Mouse (Mus musculus) liver, adult 2 months (tissue): ENCODE measurements around the gene Exoc3l4. TPM values are rescaled to one million over a fixed set of nuclear protein-coding genes. Genes with fewer than 3 reads are reported as not detected.
A peak's percentile ranks its signal among the peaks of the same experiment; 100 is the strongest.

Experiments
- DNase-seq: peaks from one replicate; pipeline ENCODE4 v3.0.0-alpha.2; 2011; ENCODE audit warnings: low read depth, low spot score; ENCODE audit errors: extremely low read depth
- H3K27ac ChIP-seq: fragments of 200-500 bp; replicated peaks from 2 replicates; pipeline ENCODE4 v1.5.1; 2012; ENCODE audit warnings: low read depth, mild to moderate bottlenecking, control low read depth, inconsistent platforms, low read length; ENCODE audit not compliant: insufficient read depth
- H3K27me3 ChIP-seq: fragments of 200-500 bp; 2 replicates; pipeline ENCODE4 v1.6.1; 2012; ENCODE audit warnings: mild to moderate bottlenecking, moderate library complexity, low read length, inconsistent platforms; ENCODE audit not compliant: control insufficient read depth, insufficient read depth
- H3K36me3 ChIP-seq: fragments of 200-500 bp; 2 replicates; pipeline ENCODE4 v1.6.1; 2012; ENCODE audit warnings: low read length, inconsistent platforms; ENCODE audit not compliant: control insufficient read depth, insufficient read depth
- H3K4me1 ChIP-seq: fragments of 200-500 bp; 2 replicates; pipeline ENCODE4 v1.6.1; 2011; ENCODE audit warnings: low read length; ENCODE audit not compliant: control insufficient read depth, insufficient read depth
- H3K4me3 ChIP-seq: fragments of 200-500 bp; 2 replicates; pipeline ENCODE4 v1.5.1; 2011; ENCODE audit warnings: low read depth, mild to moderate bottlenecking, control low read depth, low read length, moderate library complexity; ENCODE audit not compliant: insufficient read depth
- H3K79me2 ChIP-seq: fragments of 200-500 bp; 2 replicates; pipeline ENCODE4 v1.6.1; 2012; ENCODE audit warnings: inconsistent platforms, mild to moderate bottlenecking, low read length, moderate library complexity; ENCODE audit not compliant: control insufficient read depth, insufficient read depth
- H3K9ac ChIP-seq: fragments of 200-500 bp; 2 replicates; pipeline ENCODE4 v1.6.1; 2012; ENCODE audit warnings: low read depth, mild to moderate bottlenecking, control low read depth, inconsistent platforms, low read length
- CTCF ChIP-seq: fragments of 200-500 bp; IDR thresholded peaks from 2 replicates; pipeline ENCODE4 v1.5.1; 2011; ENCODE audit warnings: low read depth, low read length, control low read depth
- POLR2A ChIP-seq: fragments of 200-500 bp; IDR thresholded peaks from 2 replicates; pipeline ENCODE4 v1.6.1; 2011; ENCODE audit warnings: low read length, control low read depth; ENCODE audit not compliant: insufficient read depth; ENCODE audit errors: extremely low read depth
- WGBS: fragments of 180-500 bp; shearing (Covaris S2); methylation state at CpG from one replicate; pipeline ENCODE4 v1.1.7; 2018; 5-methylcytosine and 5-hydroxymethylcytosine counted together
- polyA plus RNA-seq: library from polyadenylated mRNA; depleted of rRNA; stranded (reverse); fragments of >200 nt; gene quantifications from 2 replicates; pipeline ENCODE4 v1.2.3, GENCODE M21; 2012
- total RNA-seq: library from RNA; depleted of rRNA; stranded (reverse); fragments of >200 nt; gene quantifications from 2 replicates; pipeline ENCODE4 v1.2.3, GENCODE M21; 2014

The Exoc3l4 gene
- total and polyA plus RNA-seq, 2 experiments = 1.0 to 3.4 TPM

- no peaks in the 10 kb centered on the region for H3K27me3 ChIP-seq
- no peaks in the 10 kb centered on the region for H3K79me2 ChIP-seq
- TF ChIP-seq CTCF = peak; percentile 92
- TF ChIP-seq POLR2A = no peak
- 24% methylated on average over 15 of the region's 15 CpGs for WGBS
- H3K4me1 ChIP-seq = no peaks in the 10 kb centered on the region
- H3K36me3 ChIP-seq = no peaks in the 10 kb centered on the region
- H3K9ac ChIP-seq = no peak overlapping the region
- H3K4me3 ChIP-seq = no peak overlapping the region
- DNase-seq = peak; percentile 58
- no peak overlapping the region for H3K27ac ChIP-seq
Observed at GRCm38 (mm10) chr12:111425258-111425657, 8.4 kb downstream of the Exoc3l4 start.

- Histone ChIP-seq H3K27me3 (no peaks in the 10 kb centered on the region), H3K79me2 (no peaks in the 10 kb centered on the region), H3K27ac (no peak overlapping the region), H3K36me3 (no peaks in the 10 kb centered on the region), H3K4me3 (no peak overlapping the region), H3K9ac (no peak overlapping the region), H3K4me1 (peaks cover 2% of the 10 kb centered on the region; the same call in 1 of the 2 replicates)
- DNase-seq = peak; percentile 50
- TF ChIP-seq POLR2A (no peak), CTCF (peak; percentile 98)
- 37% methylated on average over 29 of the region's 29 CpGs for WGBS
Observed at GRCm38 (mm10) chr12:111425789-111426460, 9.1 kb downstream of the Exoc3l4 start.

DNA sequence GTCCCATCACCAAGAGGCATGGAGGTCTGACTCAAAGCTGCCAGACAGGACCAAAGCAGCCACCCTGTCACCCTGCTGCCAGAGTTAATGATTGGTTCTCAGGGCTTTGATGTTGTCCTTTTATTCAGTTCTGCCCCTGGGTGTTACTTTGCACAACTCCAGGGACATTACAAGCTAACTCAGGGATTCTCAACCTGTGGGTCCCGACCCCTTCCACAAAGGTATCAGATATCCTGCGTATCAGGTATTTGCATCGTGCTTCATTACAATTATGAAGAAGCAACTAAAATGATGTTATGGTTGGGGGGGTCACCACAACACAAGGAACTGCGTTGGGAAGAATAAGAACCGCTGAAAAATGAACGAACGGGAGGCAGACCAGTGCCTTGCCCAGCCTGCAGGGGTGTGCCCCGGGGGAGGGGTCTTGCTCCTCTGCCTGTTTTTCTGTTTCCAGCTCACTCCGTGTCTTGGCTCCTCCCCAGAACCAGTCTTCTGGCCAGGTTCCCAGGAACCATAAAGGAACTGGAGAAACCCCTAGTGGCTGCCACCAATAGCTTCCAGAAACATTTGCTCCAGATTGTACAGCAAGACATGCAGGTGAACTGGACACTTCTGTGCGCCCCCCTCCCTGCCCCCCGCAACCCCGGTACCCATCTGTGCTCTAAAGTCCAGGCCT lies 10.8 kb downstream of the Exoc3l4 start:
- H3K27ac ChIP-seq = no peak overlapping the region
- DNase-seq = no peak
- peaks cover 2% of the 10 kb centered on the region; the same call in 1 of the 2 replicates for H3K4me1 ChIP-seq
- H3K9ac ChIP-seq = no peak overlapping the region
- TF ChIP-seq CTCF (no peak), POLR2A (no peak)
- H3K36me3 ChIP-seq = no peaks in the 10 kb centered on the region
- H3K79me2 ChIP-seq = no peaks in the 10 kb centered on the region
- 81% methylated on average over 12 of the region's 12 CpGs for WGBS
- H3K4me3 ChIP-seq = no peak overlapping the region
- no peaks in the 10 kb centered on the region for H3K27me3 ChIP-seq

GRCm38 (mm10) chr12:111428364-111428763 lies 11.5 kb downstream of the Exoc3l4 start:
- Histone ChIP-seq H3K9ac (no peak overlapping the region), H3K27ac (no peak overlapping the region), H3K27me3 (no peaks in the 10 kb centered on the region), H3K4me1 (peaks cover 2% of the 10 kb centered on the region; the same call in 1 of the 2 replicates), H3K36me3 (no peaks in the 10 kb centered on the region), H3K79me2 (no peaks in the 10 kb centered on the region), H3K4me3 (no peak overlapping the region)
- TF ChIP-seq POLR2A = no peak
- TF ChIP-seq CTCF = no peak
- WGBS = 56% methylated on average over 8 of the region's 8 CpGs
- DNase-seq = no peak

DNA sequence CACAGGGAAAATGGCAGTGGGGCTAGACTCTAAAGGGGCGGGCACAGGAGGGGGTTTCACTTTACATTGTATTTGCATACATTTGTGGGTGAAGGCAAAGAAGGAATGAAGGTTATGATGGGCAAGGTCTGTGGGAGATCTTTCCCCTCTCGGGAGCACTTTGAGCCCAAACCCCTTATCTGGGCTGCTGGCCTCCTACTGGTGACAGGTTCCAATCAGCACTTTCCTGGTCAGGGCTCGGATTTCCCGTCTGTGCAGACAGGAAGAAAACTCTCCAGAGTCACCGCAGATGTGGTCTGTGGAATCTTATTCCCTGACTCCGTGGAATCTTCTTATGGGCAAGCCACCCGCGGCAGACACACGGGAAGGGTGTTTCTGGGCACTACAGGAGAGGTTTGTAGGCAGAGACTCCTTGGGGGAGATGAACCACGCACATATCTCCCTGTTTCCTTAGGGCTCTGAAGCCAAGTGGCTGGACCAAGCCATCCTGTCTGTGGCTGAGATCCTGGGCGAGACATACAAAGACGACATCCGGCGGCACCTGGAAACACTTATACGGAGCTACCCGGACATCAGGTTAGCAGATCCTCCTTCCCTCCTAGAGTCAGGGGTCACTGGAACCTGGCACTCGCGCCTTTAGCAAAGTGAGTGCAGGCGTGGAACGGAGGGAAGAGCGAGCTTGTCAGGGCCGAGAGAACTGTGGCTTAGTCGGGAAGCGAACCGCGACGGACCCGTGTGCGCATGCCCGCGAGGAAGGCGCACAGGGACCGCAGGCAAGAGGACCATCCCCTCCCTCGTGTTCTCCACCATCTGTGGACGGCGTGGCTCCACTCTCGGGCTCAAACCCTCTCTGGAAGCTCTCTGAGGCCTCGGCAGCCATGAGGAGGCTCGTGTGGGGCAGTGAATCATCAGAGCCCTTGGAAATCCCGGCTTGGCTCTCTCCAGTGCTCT lies 12.4 kb downstream of the Exoc3l4 start:
- Histone ChIP-seq H3K27ac (peak overlapping the region; percentile 29), H3K4me1 (peaks cover 4% of the 10 kb centered on the region), H3K36me3 (no peaks in the 10 kb centered on the region), H3K9ac (peak overlapping the region; percentile 57), H3K79me2 (no peaks in the 10 kb centered on the region), H3K4me3 (peak overlapping the region; percentile 53), H3K27me3 (no peaks in the 10 kb centered on the region)
- no peak for TF ChIP-seq POLR2A
- TF ChIP-seq CTCF = 0 out of 2 replicates have a peak, but pooled peaks have one; percentile 14
- WGBS = 69% methylated on average over 40 of the region's 40 CpGs
- no peak for DNase-seq
